Mouse (Mus musculus) intestine, postnatal 0 days (tissue): ENCODE results near the gene Rgs8. TPM values are rescaled to one million over a fixed set of nuclear protein-coding genes. Genes with fewer than 3 reads are reported as not detected.

ENCODE experiments used
- ATAC-seq: fragments of 200-750 bp; cut with Nextera tagmentation; 2 replicates; pipeline ENCODE4 v1.8.0; 2017; ENCODE audit warnings: mild to moderate bottlenecking, moderate TSS enrichment, moderate library complexity
- H3K27ac ChIP-seq: fragments of 300-500 bp; sonication (generic); 2 replicates; pipeline ENCODE4 v1.5.1; 2014; ENCODE audit warnings: mild to moderate bottlenecking, low read depth, low read length, moderate library complexity
- H3K27me3 ChIP-seq: fragments of 300-500 bp; sonication (generic); replicated peaks from 2 replicates; pipeline ENCODE4 v1.6.1; 2014; ENCODE audit warnings: low read length, mixed read lengths; ENCODE audit not compliant: control insufficient read depth, insufficient read depth
- H3K36me3 ChIP-seq: fragments of 300-500 bp; sonication (generic); 2 replicates; pipeline ENCODE4 v1.6.1; 2014; ENCODE audit warnings: mild to moderate bottlenecking, moderate library complexity; ENCODE audit not compliant: control insufficient read depth, insufficient read depth
- H3K4me1 ChIP-seq: fragments of 300-500 bp; sonication (generic); replicated peaks from 2 replicates; pipeline ENCODE4 v1.6.1; 2014; ENCODE audit warnings: antibody characterized with exemption, low read length, mixed read lengths; ENCODE audit not compliant: control insufficient read depth, insufficient read depth
- H3K4me2 ChIP-seq: fragments of 300-500 bp; sonication (generic); replicated peaks from 2 replicates; pipeline ENCODE4 v1.6.1; 2014; ENCODE audit warnings: low read depth, mild to moderate bottlenecking, moderate library complexity
- H3K4me3 ChIP-seq: fragments of 300-500 bp; sonication (generic); 2 replicates; pipeline ENCODE4 v1.5.1; 2014; ENCODE audit warnings: low read depth, low read length
- H3K9ac ChIP-seq: fragments of 300-500 bp; sonication (generic); 2 replicates; pipeline ENCODE4 v1.6.1; 2014; ENCODE audit warnings: mild to moderate bottlenecking, low read depth, low read length
- H3K9me3 ChIP-seq: fragments of 300-500 bp; sonication (generic); 2 replicates; pipeline ENCODE4 v1.6.1; 2016; ENCODE audit warnings: mixed run types; ENCODE audit not compliant: control insufficient read depth
- CTCF ChIP-seq: sonication (generic); IDR thresholded peaks from 2 replicates; pipeline ENCODE4 v1.5.1; 2016; ENCODE audit warnings: low read depth, mild to moderate bottlenecking, control low read depth, antibody characterized with exemption, moderate library complexity
- WGBS: fragments of 180-500 bp; shearing (Covaris S2); extraction: QIAGEN DNeasy Blood & Tissue Kit; methylation state at CpG from one replicate; pipeline ENCODE4 v1.1.7; 2014; 5-methylcytosine and 5-hydroxymethylcytosine counted together
- polyA plus RNA-seq: library from polyadenylated mRNA; unstranded; fragments of >200 nt; fragmentation: Nextera tagmentation; extraction: Ambion mirVana; gene quantifications from 2 replicates; pipeline ENCODE4 v1.2.1, GENCODE M21; 2015

The Rgs8 gene
- polyA plus RNA-seq, 1 experiment from 2014 or later, result 0.07 TPM

DNA sequence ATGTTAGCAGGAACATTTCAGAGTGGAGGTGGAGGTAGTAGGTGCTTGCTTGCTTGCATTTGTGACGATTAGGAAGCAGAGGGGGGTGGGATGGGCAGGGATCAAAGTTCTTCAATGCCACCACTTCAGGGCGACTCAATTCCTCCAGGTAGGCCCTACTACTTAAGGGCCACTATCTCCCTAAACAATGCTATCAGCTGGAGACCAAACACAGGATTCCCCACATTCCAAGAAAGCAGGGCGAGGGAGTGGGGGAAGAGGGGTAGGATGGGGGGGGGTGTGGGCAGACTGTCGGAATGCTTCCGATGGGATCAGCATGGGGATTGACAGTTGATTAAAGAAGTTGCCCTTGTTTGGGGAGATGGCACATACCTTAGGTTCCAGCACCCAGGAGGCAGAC lies 16.0 kb upstream of the Rgs8 start:
- H3K9ac ChIP-seq, result no peak overlapping the region
- ATAC-seq, result no peak
- peaks cover 4% of the 10 kb centered on the region; the same call in 1 of the 2 replicates for H3K4me1 ChIP-seq
- no peak overlapping the region for H3K27ac ChIP-seq
- no peak for TF ChIP-seq CTCF
- no peaks in the 10 kb centered on the region for H3K36me3 ChIP-seq
- WGBS, result 42% methylated on average over 5 of the region's 5 CpGs
- no peaks in the 10 kb centered on the region for H3K27me3 ChIP-seq
- no peak overlapping the region for H3K4me3 ChIP-seq
- H3K4me2 ChIP-seq, result no peak overlapping the region
- no peaks in the 10 kb centered on the region for H3K9me3 ChIP-seq

DNA sequence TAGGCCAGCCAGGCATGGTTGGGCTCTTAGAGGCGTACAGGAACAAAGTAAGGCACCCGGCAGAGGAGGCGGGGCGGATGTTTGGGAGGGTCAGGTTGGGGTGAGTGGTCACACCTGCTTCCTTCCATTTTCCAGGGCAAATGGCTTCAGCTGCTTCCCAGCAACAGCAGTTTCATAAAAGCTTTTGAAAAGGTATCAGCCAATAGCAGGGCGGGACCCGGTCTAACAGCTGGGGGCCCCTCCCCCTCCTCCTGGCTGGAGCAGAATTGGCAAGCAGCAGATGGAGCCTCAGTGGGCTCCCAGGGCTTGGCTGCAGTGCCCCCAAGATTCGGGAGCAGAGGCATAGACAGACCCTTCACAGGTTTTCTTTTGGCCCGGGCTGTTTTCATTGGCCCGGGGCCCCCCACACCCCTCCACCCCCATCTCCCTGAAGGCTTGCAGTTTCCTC lies 11.3 kb upstream of the Rgs8 start:
- ATAC-seq, result no peak
- Histone ChIP-seq H3K4me3 (no peak overlapping the region), H3K9ac (no peak overlapping the region), H3K36me3 (no peaks in the 10 kb centered on the region), H3K27ac (no peak overlapping the region), H3K4me1 (peaks cover 7% of the 10 kb centered on the region; the same call in 1 of the 2 replicates), H3K9me3 (no peaks in the 10 kb centered on the region), H3K4me2 (peak overlapping the region; percentile 40), H3K27me3 (no peaks in the 10 kb centered on the region)
- no peak for TF ChIP-seq CTCF
- WGBS, result 10% methylated on average over 9 of the region's 9 CpGs

DNA sequence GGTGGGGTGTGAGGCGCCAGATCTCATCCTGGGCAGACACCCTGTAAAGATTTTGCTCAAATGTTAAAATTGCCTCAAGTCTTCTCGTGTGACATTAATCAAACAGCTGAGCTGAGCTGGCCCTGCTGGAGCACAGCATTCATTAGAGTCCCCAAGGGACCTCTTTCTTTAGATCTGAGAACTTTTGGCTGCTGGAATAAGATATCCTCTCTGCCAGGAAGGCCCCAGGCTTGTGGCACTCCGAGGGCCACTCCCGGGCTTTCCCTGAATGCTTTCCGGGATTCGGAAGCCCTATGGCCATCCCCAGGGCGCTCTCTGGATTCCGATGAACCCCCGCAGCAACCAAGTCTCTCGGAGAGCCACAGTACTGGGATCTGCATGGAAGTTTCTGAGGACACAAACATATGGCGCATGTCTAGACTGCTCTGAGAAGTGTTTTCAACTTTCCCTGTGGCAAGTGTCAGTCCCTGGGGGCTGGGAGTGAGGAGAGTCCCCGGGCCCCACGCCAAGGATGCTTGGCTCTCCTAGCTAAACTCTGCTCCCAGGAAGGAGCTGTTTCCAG lies 10.8 kb upstream of the Rgs8 start:
- H3K9ac ChIP-seq, result no peak overlapping the region
- WGBS, result 24% methylated on average over 13 of the region's 13 CpGs
- no peaks in the 10 kb centered on the region for H3K27me3 ChIP-seq
- peak overlapping the region; percentile 40 for H3K4me2 ChIP-seq
- H3K27ac ChIP-seq, result 0 out of 2 replicates have a peak overlapping the region, but pooled peaks have one; percentile 11
- peaks cover 7% of the 10 kb centered on the region; the same call in 1 of the 2 replicates for H3K4me1 ChIP-seq
- no peak for ATAC-seq
- TF ChIP-seq CTCF, result no peak
- 0 out of 2 replicates have a peak, but pooled peaks cover 2% of the 10 kb centered on the region for H3K9me3 ChIP-seq
- no peaks in the 10 kb centered on the region for H3K36me3 ChIP-seq
- no peak overlapping the region for H3K4me3 ChIP-seq

DNA sequence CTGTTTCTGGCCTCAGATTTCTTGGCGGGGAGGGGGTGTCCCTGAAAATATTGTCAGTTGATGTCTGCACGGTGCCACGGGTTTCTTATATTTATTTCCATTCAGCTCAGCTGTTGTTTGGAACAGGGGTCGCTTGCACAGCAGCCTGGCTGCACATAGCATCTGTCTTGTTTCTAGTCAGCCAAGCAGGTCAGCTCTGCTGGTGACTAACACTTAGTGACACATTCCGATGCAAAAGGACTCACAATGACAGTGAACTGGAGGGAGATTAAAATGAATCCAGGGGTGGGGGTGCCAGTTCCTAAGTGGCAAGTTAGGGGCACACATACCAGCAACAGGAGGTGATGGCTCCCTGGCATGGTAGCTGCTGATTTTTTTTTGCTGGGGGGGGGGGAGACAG lies 849 bp downstream of the Rgs8 start:
- no peak overlapping the region for H3K4me3 ChIP-seq
- no peak overlapping the region for H3K27ac ChIP-seq
- 24% methylated on average over 5 of the region's 5 CpGs for WGBS
- peaks cover 11% of the 10 kb centered on the region for H3K27me3 ChIP-seq
- H3K4me2 ChIP-seq, result no peak overlapping the region; the same call in 1 of the 2 replicates
- TF ChIP-seq CTCF, result no peak
- no peak for ATAC-seq
- H3K9ac ChIP-seq, result no peak overlapping the region
- H3K4me1 ChIP-seq, result no peaks in the 10 kb centered on the region
- no peaks in the 10 kb centered on the region for H3K36me3 ChIP-seq
- no peaks in the 10 kb centered on the region for H3K9me3 ChIP-seq

DNA sequence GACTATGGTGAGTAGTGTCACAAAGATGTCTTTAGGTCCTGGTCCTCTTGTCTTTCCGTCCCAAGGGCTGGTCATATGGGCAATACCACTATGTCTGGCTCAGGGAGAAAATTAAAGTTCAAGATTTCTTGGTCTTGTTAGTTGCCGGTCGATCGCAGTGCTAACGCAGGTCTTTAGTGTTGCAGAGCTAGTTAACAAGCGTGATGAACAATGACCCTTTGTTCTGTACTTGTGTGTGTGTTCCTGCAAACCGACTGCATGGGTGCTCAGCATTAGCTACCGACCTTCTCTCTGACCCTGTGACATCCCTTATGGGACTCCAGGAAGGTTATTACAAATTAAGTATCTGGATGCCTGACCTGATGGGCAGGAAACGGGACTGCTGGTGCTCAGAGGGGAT lies 6.8 kb downstream of the Rgs8 start:
- Histone ChIP-seq H3K27me3 (0 out of 2 replicates have a peak, but pooled peaks cover under 1% of the 10 kb centered on the region), H3K4me3 (no peak overlapping the region), H3K9me3 (no peaks in the 10 kb centered on the region), H3K9ac (no peak overlapping the region), H3K4me2 (no peak overlapping the region), H3K4me1 (no peaks in the 10 kb centered on the region; the same call in 1 of the 2 replicates), H3K36me3 (no peaks in the 10 kb centered on the region), H3K27ac (no peak overlapping the region)
- WGBS, result 66% methylated on average over 9 of the region's 9 CpGs
- no peak for TF ChIP-seq CTCF
- ATAC-seq, result no peak

DNA sequence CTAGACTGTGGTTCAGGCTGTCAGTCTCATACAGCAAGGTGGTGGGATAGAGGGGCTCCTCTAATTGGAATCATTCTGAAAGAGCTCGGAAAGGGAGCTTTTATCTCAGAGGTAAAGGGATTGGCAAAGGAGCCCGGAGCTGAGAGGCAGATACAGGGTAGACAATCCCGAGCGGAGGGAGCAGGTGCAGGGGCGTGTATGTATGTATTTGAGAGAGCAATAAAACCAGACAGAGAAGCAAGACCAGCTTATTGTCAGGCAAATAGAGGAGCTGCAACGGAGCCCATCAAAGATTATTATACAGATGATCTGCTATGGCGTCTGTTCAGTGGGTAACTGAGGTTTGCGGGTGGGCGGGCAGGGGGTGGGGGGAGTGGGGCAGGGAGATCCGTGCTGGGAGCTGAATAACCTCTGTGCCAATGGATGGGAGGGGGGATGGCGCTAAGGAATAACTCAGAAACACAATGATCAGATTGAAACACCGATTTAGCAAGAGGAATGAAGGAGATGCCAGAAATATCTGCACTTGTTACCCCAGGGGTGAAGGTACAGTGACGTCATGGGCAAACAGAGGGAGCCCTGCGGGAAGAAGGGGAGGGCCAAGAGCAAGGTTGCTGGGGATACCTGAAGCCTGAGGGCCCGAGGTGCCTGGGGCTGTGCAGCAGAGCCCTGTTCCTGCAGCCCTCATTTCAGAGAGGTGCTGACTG lies 8.3 kb downstream of the Rgs8 start:
- Histone ChIP-seq H3K4me2 (no peak overlapping the region), H3K4me1 (peaks cover 3% of the 10 kb centered on the region; the same call in 1 of the 2 replicates), H3K27me3 (no peaks in the 10 kb centered on the region), H3K36me3 (no peaks in the 10 kb centered on the region), H3K9ac (no peak overlapping the region), H3K4me3 (no peak overlapping the region), H3K9me3 (no peaks in the 10 kb centered on the region), H3K27ac (no peak overlapping the region)
- TF ChIP-seq CTCF, result no peak
- 26% methylated on average over 15 of the region's 15 CpGs for WGBS
- ATAC-seq, result no peak; the same call in 1 of the 2 replicates
